Mouse (Mus musculus) c-Kit-positive CD71-negative TER-119-negative erythroid progenitor cells, embryonic 14.5 days (primary cell): ENCODE results near the gene Scgb2b17.
"Not testable (repeated sequence)": the region's sequence is repeated elsewhere in the genome, so short reads cannot be mapped to it uniquely, and the experiment has no call there.

Experiments used
- DNase-seq: peaks from one replicate; pipeline ENCODE4 v3.0.0-alpha.2; 2013; ENCODE audit warnings: low read depth

The Scgb2b17 gene

DNA sequence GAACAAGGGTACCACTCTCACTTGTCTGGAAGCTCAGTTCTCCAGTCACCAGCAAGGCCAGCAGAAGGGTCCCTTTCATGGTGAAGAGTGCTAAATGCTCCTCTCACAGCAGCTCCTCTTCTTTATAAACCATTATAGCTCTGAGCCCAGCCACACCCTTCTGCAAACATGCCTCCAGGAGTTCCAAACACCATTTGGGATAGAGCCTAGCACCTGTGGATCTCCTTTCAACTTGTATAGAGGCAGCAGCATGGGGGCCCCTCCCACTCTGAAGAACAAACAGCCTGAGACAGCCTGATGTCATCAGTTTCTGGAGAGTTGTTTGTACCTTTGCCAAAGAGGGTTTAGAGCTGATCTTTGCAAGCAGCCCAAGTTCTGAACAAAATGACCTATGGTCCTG lies at the start of gene Scgb2b17:
Gene Scgb2b17, minus strand, starts transcription at position 101 of the 400 bp plus-strand sequence.
- DNase-seq, result not testable (repeated sequence)

DNA sequence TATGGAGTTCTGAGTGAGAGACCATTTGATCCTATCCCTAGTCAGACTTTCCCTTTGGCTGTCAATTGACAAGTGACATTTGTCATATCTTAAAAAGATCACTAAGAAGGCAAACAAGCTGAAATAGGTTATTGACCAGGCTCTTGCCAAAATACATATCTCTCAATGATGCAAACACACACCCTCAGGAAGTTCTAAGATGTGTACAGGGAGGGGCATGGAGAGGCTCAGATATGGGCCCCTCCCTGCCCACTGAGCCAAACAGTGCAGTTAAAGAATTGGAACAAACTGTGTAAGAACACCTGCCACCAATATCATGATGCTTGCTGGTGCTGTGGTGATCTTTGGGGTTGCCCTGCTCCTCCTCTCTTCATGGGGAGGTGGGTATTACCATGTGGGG lies 6.8 kb upstream of the Scgb2b17 start, which contains the start of gene Scgb1b17:
Gene Scgb1b17, plus strand, starts transcription at position 301 of the 400 bp plus-strand sequence.
- not testable (repeated sequence) for DNase-seq
